Mouse (Mus musculus): Measurements from ENCODE around the gene Golga1.

GRCm38 (mm10) chr2:38987803-38988510, 77.4 kb downstream of the Golga1 start:
- TF ChIP-seq CTCF (IDR thresholded peaks at IDR 0.05; ENCODE audit: low read depth) (no peak), EP300 (optimal IDR thresholded peaks at IDR 0.05) (no peak)

Data from stomach, postnatal 0 days (tissue).